Mouse (Mus musculus) left cerebral cortex, adult 2 months (tissue): Measurements from ENCODE around the gene Sh2d5. TPM values are rescaled to one million over a fixed set of nuclear protein-coding genes. Genes with fewer than 3 reads are reported as not detected.

ENCODE experiments used
- DNase-seq, 2 experiments: peaks; one replicate each; pipeline ENCODE4 v3.0.0; 2021 to 2022; ENCODE audit warnings: low spot score in 2 of 2, mixed read lengths in 1 of 2; ENCODE audit errors: extremely low spot score in 1 of 2
- H3K27ac ChIP-seq: fragments of 200-600 bp; 2 replicates; pipeline ENCODE4 v1.8.1; 2022
- H3K4me3 ChIP-seq: fragments of 200-600 bp; 2 replicates; pipeline ENCODE4 v1.8.1; 2022
- CTCF ChIP-seq: fragments of 200-600 bp; IDR thresholded peaks from 2 replicates; pipeline ENCODE4 v1.8.1; 2022; ENCODE audit warnings: antibody characterized with exemption, mild to moderate bottlenecking, moderate library complexity
- intact Hi-C: fragments of 180-260 bp; cut with DNase I; formaldehyde crosslinking; loops from one replicate; pipeline ENCODE4 v1.15.1; 2025
- total RNA-seq, 2 experiments: library from RNA; stranded (reverse); gene quantifications; 2 replicates each; pipeline ENCODE4 v1.2.3; 2021

Sh2d5 gene
- total RNA-seq, 2 experiments from 2014 or later = 68.9 to 75.7 TPM

GRCm38 (mm10) chr4:138304340-138305104 is 54.3 kb downstream of the Sh2d5 start, which contains the start of gene Ddost:
Gene Ddost (plus strand): TSS chr4:138304730.
- TF ChIP-seq CTCF = no peak; the same call in 1 of the 2 replicates
- peak within 1 kb of the TSS; percentile 85 for H3K4me3 ChIP-seq
- peak; percentile 96 to 98 for DNase-seq
- intact Hi-C loops = no loop called here
- peak within 1 kb of the TSS; percentile 91 for H3K27ac ChIP-seq

GRCm38 (mm10) chr4:138307025-138307424 is 56.8 kb downstream of the Sh2d5 start:
- no peak for TF ChIP-seq CTCF
- H3K4me3 ChIP-seq = no peak overlapping the region
- intact Hi-C loops = no loop called here
- DNase-seq = no peak
- no peak overlapping the region for H3K27ac ChIP-seq

- intact Hi-C loops = no loop called here
- Histone ChIP-seq H3K4me3 (no peak overlapping the region), H3K27ac (no peak overlapping the region)
- no peak for TF ChIP-seq CTCF
- no peak for DNase-seq
These were observed 57.5 kb downstream of the Sh2d5 start for GRCm38 (mm10) chr4:138307739-138308138.

GRCm38 (mm10) chr4:138310311-138310910 is 60.2 kb downstream of the Sh2d5 start:
- TF ChIP-seq CTCF = no peak
- no peak overlapping the region for H3K4me3 ChIP-seq
- DNase-seq = no peak
- intact Hi-C loops = no loop called here
- no peak overlapping the region for H3K27ac ChIP-seq

Other genes with a start within 250 kb of the Sh2d5 start
- gene Hp1bp3, start 34.1 kb upstream of the Sh2d5 start, total RNA-seq = 100 to 1,000 TPM; 178 to 183 TPM
- 10 to 100 TPM; 29.4 to 31.0 TPM for gene Kif17, start within 50 bp of the Sh2d5 start, total RNA-seq
- 10 to 100 TPM; 82.4 to 88.9 TPM for gene Ddost, start 54.3 kb downstream of the Sh2d5 start, total RNA-seq
- 100 to 1,000 TPM; 302 to 313 TPM for gene Pink1, start 75.9 kb downstream of the Sh2d5 start, total RNA-seq
- gene Cda, start 117.6 kb downstream of the Sh2d5 start, total RNA-seq = 1 to 10 TPM; 3.8 to 4.0 TPM
- 10 to 100 TPM; 33.4 to 42.4 TPM for gene Fam43b, start 146.1 kb downstream of the Sh2d5 start, total RNA-seq
- gene Mul1, start 184.3 kb downstream of the Sh2d5 start, total RNA-seq = 10 to 100 TPM; 63.0 to 65.1 TPM
- gene Camk2n1, start 203.9 kb downstream of the Sh2d5 start, total RNA-seq = 1,000 to 10,000 TPM; 1,332 to 1,386 TPM